Mouse (Mus musculus) cortical plate, adult 2 months (tissue): ENCODE data around the gene Fam19a2. TPM values are rescaled to one million over a fixed set of nuclear protein-coding genes. Genes with fewer than 3 reads are reported as not detected.

Experiments used
- H3K27ac ChIP-seq: fragments of 200-500 bp; 2 replicates; pipeline ENCODE4 v1.5.1; 2012; ENCODE audit warnings: low read length, control low read depth, inconsistent platforms; ENCODE audit not compliant: insufficient read depth
- H3K4me1 ChIP-seq: fragments of 200-500 bp; 2 replicates; pipeline ENCODE4 v1.6.1; 2011; ENCODE audit warnings: low read length; ENCODE audit not compliant: control insufficient read depth, insufficient read depth
- H3K4me3 ChIP-seq: fragments of 200-500 bp; 2 replicates; pipeline ENCODE4 v1.5.1; 2011; ENCODE audit warnings: mild to moderate bottlenecking, low read length, control low read depth; ENCODE audit not compliant: insufficient read depth
- CTCF ChIP-seq: fragments of 200-500 bp; IDR thresholded peaks from 2 replicates; pipeline ENCODE4 v1.5.1; 2011; ENCODE audit warnings: mild to moderate bottlenecking, control low read depth, low read length; ENCODE audit not compliant: insufficient read depth; ENCODE audit errors: extremely low read depth
- POLR2A ChIP-seq: fragments of 200-500 bp; IDR thresholded peaks from 2 replicates; pipeline ENCODE4 v1.6.1; 2011; ENCODE audit warnings: mild to moderate bottlenecking, low read length, control low read depth; ENCODE audit not compliant: insufficient read depth; ENCODE audit errors: extremely low read depth
- polyA plus RNA-seq: library from polyadenylated mRNA; depleted of rRNA; stranded (reverse); fragments of >200 nt; gene quantifications from 2 replicates; pipeline ENCODE4 v1.2.3, GENCODE M21; 2012

Fam19a2 gene
- polyA plus RNA-seq, 1 experiment: 30.0 TPM

DNA sequence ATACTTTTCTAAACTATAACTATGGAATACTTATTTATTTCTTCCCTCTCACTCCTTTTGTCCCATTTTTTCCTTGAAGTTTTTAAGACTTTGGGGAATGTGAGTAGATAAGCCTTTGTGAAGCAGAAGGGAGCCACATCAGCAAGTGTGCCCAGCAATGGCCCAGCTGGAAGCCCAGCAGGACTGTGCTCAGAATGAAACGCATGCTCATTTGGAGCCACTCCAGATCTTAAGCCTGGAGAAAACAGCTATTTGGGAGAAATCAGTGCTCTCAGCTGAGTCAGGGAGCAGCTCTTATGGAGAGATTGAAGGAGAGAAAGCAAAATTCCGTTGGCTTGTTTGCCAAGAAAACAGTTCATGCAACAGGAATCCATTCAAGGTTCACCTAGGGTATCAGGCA lies 341.9 kb downstream of the Fam19a2 start:
- TF ChIP-seq CTCF: no peak
- no peaks in the 10 kb centered on the region for H3K4me1 ChIP-seq
- no peak overlapping the region for H3K4me3 ChIP-seq
- H3K27ac ChIP-seq: no peak overlapping the region

DNA sequence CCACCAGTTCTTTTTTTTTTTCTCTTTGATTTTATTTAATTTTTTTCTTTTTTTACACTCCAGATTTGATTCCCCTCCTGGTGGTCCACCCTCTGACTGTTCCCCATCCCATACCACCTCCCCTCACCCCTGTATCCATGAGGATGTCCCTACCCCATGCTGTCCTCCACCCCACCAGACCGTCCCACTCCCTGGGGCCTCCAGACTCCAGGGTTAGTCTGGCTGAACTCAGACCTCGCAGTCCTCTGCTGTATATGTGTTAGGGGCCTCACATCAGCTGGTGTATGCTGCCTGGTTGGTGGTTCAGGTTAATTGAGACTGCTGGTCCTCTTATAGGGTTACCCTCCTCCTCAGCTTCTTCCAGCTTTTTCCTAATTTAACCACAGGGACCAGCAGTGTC lies 362.9 kb downstream of the Fam19a2 start:
- Histone ChIP-seq H3K4me3 (no peak overlapping the region), H3K4me1 (no peaks in the 10 kb centered on the region), H3K27ac (no peak overlapping the region)
- TF ChIP-seq CTCF (no peak), POLR2A (no peak)

DNA sequence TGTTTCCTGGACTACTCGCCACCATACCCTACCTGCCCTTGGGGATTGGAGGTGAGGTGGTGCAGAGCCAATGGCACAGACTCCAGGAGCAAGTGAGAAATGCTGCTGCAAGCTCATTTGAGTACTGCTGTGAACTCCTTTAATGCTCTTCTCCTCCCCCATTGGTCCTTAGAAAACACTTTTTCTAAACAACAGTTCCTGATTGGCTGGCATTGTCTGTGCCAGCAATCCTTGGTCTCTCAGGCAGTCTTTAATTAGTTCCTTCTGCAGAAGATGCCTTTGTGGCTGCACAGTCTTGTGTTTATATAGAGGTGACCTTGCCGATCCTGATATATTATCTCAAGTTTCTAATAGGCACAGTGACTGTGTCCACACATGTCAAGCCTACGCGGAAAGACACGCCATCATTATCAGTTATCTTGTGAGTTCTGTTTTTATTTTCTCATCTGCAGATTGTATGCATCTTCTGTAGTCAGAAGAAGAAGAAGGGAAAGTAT lies 365.5 kb downstream of the Fam19a2 start:
- Histone ChIP-seq H3K4me1 (no peaks in the 10 kb centered on the region), H3K27ac (no peak overlapping the region), H3K4me3 (no peak overlapping the region)
- TF ChIP-seq POLR2A (no peak), CTCF (no peak)

DNA sequence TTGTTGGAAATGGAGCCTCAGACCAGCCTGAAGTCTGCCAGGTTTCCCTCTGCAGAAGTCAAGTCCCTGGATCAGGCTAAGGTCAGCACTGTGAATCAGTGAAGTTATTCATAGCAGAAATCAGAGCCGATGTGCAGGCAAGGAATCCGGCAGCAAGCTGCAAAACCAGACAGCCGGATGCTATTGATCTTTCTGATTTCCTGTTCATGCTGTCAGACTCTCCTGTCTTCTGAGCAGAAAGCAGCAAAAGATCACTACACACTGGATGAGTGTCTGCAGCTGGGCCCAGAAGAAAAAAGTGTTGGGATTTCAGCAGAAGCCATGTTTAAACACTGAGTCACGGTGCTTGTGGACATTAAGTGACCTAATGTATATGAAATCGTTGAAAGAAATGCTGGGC lies 368.2 kb downstream of the Fam19a2 start:
- H3K4me3 ChIP-seq: no peak overlapping the region
- no peak for TF ChIP-seq CTCF
- TF ChIP-seq POLR2A: no peak
- H3K4me1 ChIP-seq: no peaks in the 10 kb centered on the region
- H3K27ac ChIP-seq: no peak overlapping the region

DNA sequence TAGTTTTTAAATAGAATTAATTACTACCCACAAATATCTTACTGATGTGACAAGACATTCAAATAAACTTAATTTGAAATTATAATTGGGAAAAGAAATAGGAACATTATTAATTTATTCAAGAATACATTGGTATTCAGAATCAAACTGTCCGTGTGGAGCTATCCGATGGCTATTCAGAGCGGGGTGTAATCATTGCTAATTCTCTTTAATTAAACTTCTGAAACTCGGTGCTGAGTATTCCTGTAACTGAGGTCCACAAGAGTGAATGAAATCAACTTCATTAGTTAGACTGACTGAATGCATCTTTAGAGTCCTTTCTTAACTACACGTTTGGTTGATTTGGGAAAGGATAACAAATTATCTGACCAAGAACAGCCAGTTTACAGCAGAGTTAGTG lies 372.9 kb downstream of the Fam19a2 start:
- H3K27ac ChIP-seq: no peak overlapping the region
- no peak overlapping the region for H3K4me3 ChIP-seq
- TF ChIP-seq CTCF (no peak), POLR2A (no peak)
- H3K4me1 ChIP-seq: no peaks in the 10 kb centered on the region

DNA sequence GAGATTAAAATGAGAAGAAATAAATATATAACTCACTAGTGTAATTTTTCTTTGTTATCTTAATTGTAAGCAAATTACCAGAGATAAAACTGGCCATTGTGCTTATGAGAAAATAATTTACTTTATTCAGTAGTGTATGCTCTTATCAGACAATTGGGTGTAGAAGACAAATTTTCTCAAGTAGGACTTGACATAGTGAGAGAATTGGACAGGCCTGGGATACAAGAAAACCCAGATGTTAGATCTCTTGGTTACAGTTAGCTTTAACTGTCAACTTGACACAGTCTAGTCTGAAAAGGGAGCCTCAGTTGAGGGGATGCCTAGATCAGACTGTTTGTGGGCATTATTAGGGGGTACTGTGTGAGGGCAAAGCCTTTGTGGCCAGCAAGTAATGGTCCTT lies 373.7 kb downstream of the Fam19a2 start:
- Histone ChIP-seq H3K4me3 (no peak overlapping the region), H3K4me1 (no peaks in the 10 kb centered on the region), H3K27ac (no peak overlapping the region)
- TF ChIP-seq POLR2A: no peak
- no peak for TF ChIP-seq CTCF

DNA sequence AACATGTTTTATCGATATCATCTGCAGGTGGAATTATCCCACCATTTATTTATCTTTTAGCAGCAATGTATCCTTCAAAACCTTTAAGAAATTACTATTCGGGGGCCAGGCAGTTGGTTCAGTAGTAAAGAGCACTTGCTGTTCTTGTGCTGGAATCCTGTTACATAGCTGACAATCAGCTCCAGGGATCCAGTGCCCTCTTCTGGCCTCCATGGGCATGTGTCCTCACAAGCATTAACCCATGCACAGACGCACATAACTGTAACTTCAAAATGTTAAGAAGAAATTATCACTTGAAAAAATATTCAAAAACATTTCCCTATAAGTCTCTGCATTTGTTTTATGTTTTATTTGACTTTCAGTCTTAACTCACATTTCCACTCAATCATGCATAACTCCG lies 381.8 kb downstream of the Fam19a2 start:
- no peaks in the 10 kb centered on the region for H3K4me1 ChIP-seq
- H3K27ac ChIP-seq: no peak overlapping the region
- no peak overlapping the region for H3K4me3 ChIP-seq
- TF ChIP-seq POLR2A: no peak
- TF ChIP-seq CTCF: no peak

DNA sequence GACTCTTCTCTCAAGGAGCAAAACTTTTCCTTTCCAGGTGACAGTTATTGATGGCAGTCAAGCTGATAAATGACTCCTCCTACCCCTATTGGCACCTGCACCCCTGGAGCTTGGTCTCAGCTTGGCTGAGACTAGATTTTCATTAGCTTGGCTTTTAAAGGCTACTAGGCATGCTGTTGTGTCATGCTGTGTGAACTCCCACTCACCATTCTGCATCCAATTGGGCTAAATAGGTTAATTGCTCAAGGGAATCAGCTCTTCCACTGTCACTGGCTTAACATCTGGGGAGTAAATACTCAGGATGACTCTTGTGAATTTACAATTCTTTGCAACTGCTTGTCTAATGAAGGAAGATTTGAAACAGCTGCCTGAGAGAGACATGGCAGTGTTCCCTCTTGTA lies 407.4 kb downstream of the Fam19a2 start:
- no peak overlapping the region for H3K4me3 ChIP-seq
- H3K4me1 ChIP-seq: no peaks in the 10 kb centered on the region; the same call in 1 of the 2 replicates
- TF ChIP-seq POLR2A (no peak), CTCF (no peak)
- H3K27ac ChIP-seq: no peak overlapping the region

DNA sequence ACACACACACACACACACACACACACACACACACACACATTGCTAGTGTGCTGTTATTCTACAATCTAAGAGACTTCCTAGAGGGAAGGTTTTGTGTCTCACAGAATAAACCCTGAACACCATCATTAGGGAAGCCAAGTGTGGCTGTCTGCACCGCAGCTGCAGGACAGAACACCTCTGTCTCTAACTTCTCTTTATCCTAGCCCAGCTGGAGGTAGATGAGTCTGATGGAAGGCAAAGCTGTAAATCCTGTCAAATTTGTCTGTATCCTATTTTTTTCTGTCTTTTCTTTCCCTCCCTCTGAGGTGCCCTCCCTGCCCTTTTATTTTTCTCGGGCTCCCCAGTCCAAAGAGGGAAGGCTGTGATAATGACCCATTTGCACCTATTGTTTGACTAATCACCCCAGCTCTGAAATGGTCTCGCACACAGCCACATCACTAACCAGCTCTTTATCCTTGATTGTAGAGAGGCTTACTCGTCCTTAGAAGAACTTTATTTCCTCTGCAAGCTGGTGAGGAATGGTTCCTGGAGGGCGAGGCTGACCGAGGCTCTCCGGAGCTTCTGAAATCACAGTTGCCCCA lies 414.6 kb downstream of the Fam19a2 start:
- H3K4me3 ChIP-seq: no peak overlapping the region
- H3K4me1 ChIP-seq: no peaks in the 10 kb centered on the region
- no peak overlapping the region for H3K27ac ChIP-seq
- TF ChIP-seq POLR2A: no peak
- TF ChIP-seq CTCF: no peak

DNA sequence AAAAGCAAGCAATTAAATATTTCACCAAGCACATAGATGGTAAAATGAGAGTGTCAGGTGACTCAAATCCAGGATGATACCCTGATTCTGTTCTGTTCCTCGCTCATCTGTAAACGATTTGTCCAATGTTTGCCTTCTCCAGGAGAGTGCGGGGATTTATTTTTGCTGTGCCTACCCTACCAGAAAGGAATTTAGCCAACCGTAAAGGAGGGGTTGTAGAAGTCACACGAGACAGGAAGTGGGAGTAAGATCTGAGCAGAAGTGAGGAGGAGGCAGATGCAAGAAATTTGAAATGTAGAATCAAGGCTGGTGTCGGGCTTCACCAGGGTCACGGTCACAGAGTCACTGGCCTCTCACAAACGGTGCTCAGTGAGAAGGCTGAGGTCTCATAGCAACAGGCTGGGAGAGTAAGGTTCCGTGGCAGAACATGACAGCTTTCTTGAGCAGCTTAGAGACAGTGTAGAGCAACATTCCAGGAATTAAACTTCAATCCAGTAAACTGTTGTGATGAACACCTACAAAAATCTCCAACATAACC lies 419.0 kb downstream of the Fam19a2 start:
- TF ChIP-seq POLR2A (no peak), CTCF (no peak)
- Histone ChIP-seq H3K4me1 (no peaks in the 10 kb centered on the region), H3K27ac (no peak overlapping the region), H3K4me3 (no peak overlapping the region)
